Mouse (Mus musculus) lung, postnatal 0 days (tissue): Measurements from ENCODE around the gene Srgap2. TPM values are rescaled to one million over a fixed set of nuclear protein-coding genes. Genes with fewer than 3 reads are reported as not detected.

Source experiments
- ATAC-seq: fragments of 200-750 bp; cut with Nextera tagmentation; 2 replicates; pipeline ENCODE4 v1.8.0; 2017; ENCODE audit warnings: moderate library complexity
- DNase-seq: peaks from one replicate; pipeline ENCODE4 v3.0.0-alpha.2; 2016; ENCODE audit warnings: low spot score
- H3K27ac ChIP-seq: fragments of 300-500 bp; sonication (generic); 2 replicates; pipeline ENCODE4 v1.5.1; 2014; ENCODE audit warnings: antibody characterized with exemption, mild to moderate bottlenecking, low read length, mixed read lengths
- H3K27me3 ChIP-seq: fragments of 300-500 bp; sonication (generic); replicated peaks from 2 replicates; pipeline ENCODE4 v1.6.1; 2014; ENCODE audit warnings: low read length, mixed read lengths; ENCODE audit not compliant: insufficient read depth
- H3K36me3 ChIP-seq: fragments of 300-500 bp; sonication (generic); 2 replicates; pipeline ENCODE4 v1.6.1; 2014; ENCODE audit warnings: low read length, mixed read lengths; ENCODE audit not compliant: insufficient read depth
- H3K4me1 ChIP-seq: fragments of 300-500 bp; sonication (generic); 2 replicates; pipeline ENCODE4 v1.6.1; 2014; ENCODE audit warnings: antibody characterized with exemption, low read depth, low read length, mixed read lengths; ENCODE audit not compliant: insufficient read depth
- H3K4me2 ChIP-seq: fragments of 300-500 bp; sonication (generic); replicated peaks from 2 replicates; pipeline ENCODE4 v1.6.1; 2014; ENCODE audit warnings: low read depth, mild to moderate bottlenecking, low read length, moderate library complexity, mixed read lengths
- H3K4me3 ChIP-seq: fragments of 300-500 bp; sonication (generic); 2 replicates; pipeline ENCODE4 v1.5.1; 2014; ENCODE audit warnings: low read depth, low read length
- H3K9ac ChIP-seq: fragments of 300-500 bp; sonication (generic); replicated peaks from 2 replicates; pipeline ENCODE4 v1.6.1; 2014; ENCODE audit warnings: low read depth, mild to moderate bottlenecking
- H3K9me3 ChIP-seq: fragments of 300-500 bp; sonication (generic); 2 replicates; pipeline ENCODE4 v1.6.1; 2016; ENCODE audit warnings: low read length, mixed read lengths
- CTCF ChIP-seq: IDR thresholded peaks from 2 replicates; pipeline ENCODE4 v1.5.1; 2016; ENCODE audit warnings: antibody characterized with exemption, mild to moderate bottlenecking
- EP300 ChIP-seq: IDR thresholded peaks from 2 replicates; pipeline ENCODE4 v1.6.1; 2016; ENCODE audit warnings: antibody characterized with exemption, mild to moderate bottlenecking, control low read depth
- WGBS: fragments of 180-500 bp; shearing (Covaris S2); extraction: QIAGEN DNeasy Blood & Tissue Kit; methylation state at CpG from one replicate; pipeline ENCODE4 v1.1.7; 2014; 5-methylcytosine and 5-hydroxymethylcytosine counted together
- polyA plus RNA-seq: library from polyadenylated mRNA; unstranded; fragments of >200 nt; fragmentation: Nextera tagmentation; extraction: Ambion mirVana; gene quantifications from 2 replicates; pipeline ENCODE4 v1.2.1, GENCODE M21; 2015

The Srgap2 gene
- polyA plus RNA-seq, 1 experiment from 2014 or later = 9.5 TPM

DNA sequence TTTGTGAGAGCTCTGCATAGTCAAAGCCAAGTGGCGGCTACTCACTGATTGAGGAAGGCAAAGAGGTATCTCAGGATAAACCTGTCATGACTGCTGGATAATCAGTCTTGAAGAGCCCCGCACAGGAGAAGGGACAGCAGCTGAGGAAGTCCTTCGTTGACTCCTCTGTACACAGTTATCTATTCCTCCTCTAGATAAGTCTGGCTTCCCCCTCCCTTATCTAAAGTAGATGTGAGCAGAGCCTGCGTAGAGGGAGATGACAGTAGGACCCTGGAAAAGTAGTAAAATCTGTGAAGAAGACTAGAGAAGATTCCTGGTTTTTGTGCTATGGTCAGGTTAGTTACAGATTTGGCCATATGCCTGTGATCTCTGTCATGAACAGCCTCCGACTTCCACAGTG is 209.5 kb downstream of the Srgap2 start:
- H3K36me3 ChIP-seq = peaks cover 22% of the 10 kb centered on the region
- no peak overlapping the region for H3K4me3 ChIP-seq
- no peaks in the 10 kb centered on the region for H3K4me1 ChIP-seq
- no peaks in the 10 kb centered on the region for H3K9me3 ChIP-seq
- DNase-seq (no peak), ATAC-seq (no peak)
- H3K4me2 ChIP-seq = no peak overlapping the region
- 65% methylated on average over 5 of the region's 5 CpGs for WGBS
- TF ChIP-seq EP300 = no peak
- no peak for TF ChIP-seq CTCF
- no peak overlapping the region for H3K9ac ChIP-seq
- H3K27ac ChIP-seq = no peak overlapping the region
- no peaks in the 10 kb centered on the region for H3K27me3 ChIP-seq

DNA sequence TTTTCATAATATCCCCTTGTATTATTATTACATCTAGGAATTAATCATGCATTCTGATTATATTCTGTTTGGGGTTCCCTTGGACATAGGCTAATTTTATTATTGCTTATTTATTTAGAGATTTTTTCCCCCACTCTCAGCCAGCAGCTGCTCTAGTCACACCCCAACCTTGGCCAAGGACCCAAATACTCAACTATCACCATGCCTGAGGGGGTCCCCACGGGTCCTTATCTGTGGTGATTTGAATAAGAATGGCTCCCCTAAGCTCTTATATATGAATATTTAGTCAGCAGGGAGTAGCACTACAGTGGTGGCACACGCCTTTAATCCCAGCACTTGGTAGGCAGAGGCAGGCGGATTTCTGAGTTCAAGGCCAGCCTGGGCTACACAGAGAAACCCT is 215.9 kb downstream of the Srgap2 start:
- WGBS = 92% methylated on average over 3 of the region's 3 CpGs
- Histone ChIP-seq H3K9me3 (no peaks in the 10 kb centered on the region), H3K27me3 (no peaks in the 10 kb centered on the region), H3K4me3 (no peak overlapping the region), H3K4me1 (no peaks in the 10 kb centered on the region), H3K9ac (no peak overlapping the region), H3K4me2 (no peak overlapping the region), H3K36me3 (peaks cover 26% of the 10 kb centered on the region; the same call in 1 of the 2 replicates), H3K27ac (no peak overlapping the region)
- ATAC-seq (no peak), DNase-seq (no peak)
- TF ChIP-seq EP300 (no peak), CTCF (no peak)

DNA sequence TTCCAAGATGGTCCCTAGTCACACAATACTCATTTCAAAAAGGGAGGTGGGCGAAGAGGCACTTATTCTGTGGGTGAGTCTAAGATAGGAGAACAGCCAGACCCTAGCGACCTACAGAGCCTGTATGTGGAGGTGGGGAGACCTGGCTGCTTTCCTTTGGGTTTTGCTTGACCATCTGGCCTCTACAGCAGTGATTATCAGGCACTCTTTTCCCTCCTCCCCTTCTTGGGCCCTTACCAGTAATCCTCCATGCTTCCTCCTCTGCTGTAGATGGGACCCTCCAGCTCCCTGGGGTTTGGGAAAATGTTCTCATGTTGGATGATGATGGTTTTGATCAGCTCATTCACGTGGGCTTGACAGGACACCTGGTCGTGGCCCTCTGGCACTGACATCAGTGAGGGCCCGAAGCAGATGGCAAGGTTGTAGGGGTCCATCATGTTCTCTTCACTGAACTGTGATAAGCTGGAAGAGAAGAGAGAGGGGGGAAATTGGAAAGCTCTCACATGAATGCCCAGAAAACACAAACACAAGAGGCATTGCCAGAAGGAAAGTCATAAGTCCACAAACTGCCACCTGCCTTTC is 216.8 kb downstream of the Srgap2 start:
- Histone ChIP-seq H3K36me3 (peaks cover 20% of the 10 kb centered on the region; the same call in 1 of the 2 replicates), H3K4me1 (no peaks in the 10 kb centered on the region), H3K27me3 (no peaks in the 10 kb centered on the region), H3K4me3 (no peak overlapping the region), H3K4me2 (no peak overlapping the region), H3K9me3 (no peaks in the 10 kb centered on the region), H3K9ac (no peak overlapping the region), H3K27ac (no peak overlapping the region)
- ATAC-seq = no peak
- TF ChIP-seq EP300 = no peak
- TF ChIP-seq CTCF = no peak
- 89% methylated on average over 5 of the region's 5 CpGs for WGBS
- no peak for DNase-seq

DNA sequence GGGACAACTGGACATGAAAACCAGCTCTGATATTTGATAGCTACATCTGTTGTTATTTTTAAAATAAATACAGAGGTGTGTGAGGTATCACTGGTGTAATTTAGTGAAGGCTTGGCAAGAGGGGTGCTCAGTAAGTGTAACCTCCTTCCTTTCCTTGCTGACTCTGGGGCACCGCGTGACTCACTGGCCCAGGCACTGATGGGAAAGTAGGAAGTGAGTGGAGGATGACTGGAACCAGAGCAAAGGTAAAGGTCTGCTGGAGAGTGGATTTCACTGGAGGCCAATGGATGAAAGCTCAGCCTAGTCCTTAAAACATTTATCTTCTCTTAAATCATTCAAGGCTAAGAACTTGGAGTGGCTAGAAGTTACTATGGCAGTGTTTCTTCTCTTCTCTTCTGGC is 226.4 kb downstream of the Srgap2 start:
- ATAC-seq = no peak
- Histone ChIP-seq H3K27me3 (no peaks in the 10 kb centered on the region), H3K4me1 (no peaks in the 10 kb centered on the region), H3K27ac (no peak overlapping the region), H3K4me3 (no peak overlapping the region), H3K4me2 (no peak overlapping the region), H3K36me3 (no peaks in the 10 kb centered on the region), H3K9ac (no peak overlapping the region), H3K9me3 (no peaks in the 10 kb centered on the region)
- DNase-seq = no peak
- TF ChIP-seq CTCF (no peak), EP300 (no peak)
- 97% methylated on average over 2 of the region's 2 CpGs for WGBS

DNA sequence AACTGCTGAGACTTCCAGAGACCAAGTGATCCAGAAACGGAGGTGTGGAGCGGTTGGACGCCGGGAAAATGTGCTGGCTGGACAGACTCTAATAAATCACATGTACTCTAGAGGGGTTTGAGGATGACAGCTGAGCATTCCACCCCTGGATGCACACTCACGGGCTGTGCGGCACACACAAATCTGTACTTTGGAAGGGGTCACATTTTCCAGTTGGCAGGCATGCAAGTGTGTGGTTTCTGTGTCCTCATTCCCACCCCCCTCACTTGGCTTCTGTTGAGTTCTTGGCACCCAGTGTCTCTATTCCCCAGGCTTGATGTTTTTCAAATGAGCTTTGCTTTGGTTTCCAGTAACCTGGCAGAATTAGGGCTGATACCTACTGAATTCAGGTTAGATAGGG is 227.4 kb downstream of the Srgap2 start:
- no peak overlapping the region for H3K4me3 ChIP-seq
- H3K4me1 ChIP-seq = no peaks in the 10 kb centered on the region
- peaks cover 7% of the 10 kb centered on the region; the same call in 1 of the 2 replicates for H3K36me3 ChIP-seq
- H3K27ac ChIP-seq = no peak overlapping the region
- TF ChIP-seq CTCF (no peak), EP300 (no peak)
- 76% methylated on average over 6 of the region's 6 CpGs for WGBS
- no peaks in the 10 kb centered on the region for H3K27me3 ChIP-seq
- no peak overlapping the region for H3K9ac ChIP-seq
- DNase-seq (no peak), ATAC-seq (no peak)
- no peak overlapping the region for H3K4me2 ChIP-seq
- H3K9me3 ChIP-seq = no peaks in the 10 kb centered on the region

DNA sequence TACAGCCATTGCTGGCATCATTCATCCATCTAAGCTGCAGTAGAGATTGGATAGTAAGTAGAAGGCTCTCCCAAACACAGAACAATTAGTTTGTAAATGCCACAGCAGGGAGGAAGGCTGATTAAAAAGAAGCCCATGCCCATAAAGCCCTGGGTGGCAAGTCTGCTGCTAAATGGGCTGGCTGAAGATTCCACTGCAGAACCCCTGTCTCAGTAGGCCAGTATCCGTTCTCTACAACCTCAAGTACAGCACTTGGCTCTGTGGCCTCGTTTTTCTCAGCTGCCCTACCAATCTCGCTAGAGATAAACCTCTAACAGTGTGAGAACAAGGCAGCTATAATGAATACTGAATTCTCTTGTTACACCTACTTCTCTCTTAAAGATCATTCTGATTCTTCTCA is 227.9 kb downstream of the Srgap2 start:
- no peak overlapping the region for H3K4me3 ChIP-seq
- H3K9ac ChIP-seq = no peak overlapping the region
- no peaks in the 10 kb centered on the region for H3K27me3 ChIP-seq
- no peaks in the 10 kb centered on the region for H3K4me1 ChIP-seq
- no peaks in the 10 kb centered on the region for H3K9me3 ChIP-seq
- 75% methylated on average over 3 of the region's 3 CpGs for WGBS
- no peak for ATAC-seq
- H3K4me2 ChIP-seq = no peak overlapping the region
- no peak overlapping the region for H3K27ac ChIP-seq
- no peak for DNase-seq
- TF ChIP-seq CTCF (no peak), EP300 (no peak)
- H3K36me3 ChIP-seq = peaks cover 7% of the 10 kb centered on the region; the same call in 1 of the 2 replicates

DNA sequence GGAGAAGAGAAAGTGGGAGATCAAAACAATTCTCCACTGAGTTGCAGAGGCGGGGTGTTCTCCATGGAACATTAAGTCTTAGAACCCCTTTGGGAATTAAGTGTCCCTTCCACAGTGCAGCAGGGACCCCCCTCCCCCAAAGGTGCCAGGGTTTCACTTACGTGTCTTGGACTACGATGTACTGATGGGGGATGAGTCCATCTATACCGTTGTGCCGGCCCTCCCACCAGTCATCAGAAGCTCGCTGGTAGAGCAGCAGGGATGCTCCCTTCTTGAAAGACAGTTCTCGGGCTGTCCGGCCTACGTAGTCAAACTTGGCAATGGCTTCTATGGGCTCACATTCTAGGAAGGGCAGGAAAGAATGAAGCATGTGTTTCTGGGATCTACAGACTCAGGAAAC is 229.0 kb downstream of the Srgap2 start:
- Histone ChIP-seq H3K27ac (no peak overlapping the region), H3K4me2 (no peak overlapping the region), H3K9ac (no peak overlapping the region), H3K9me3 (no peaks in the 10 kb centered on the region), H3K4me1 (no peaks in the 10 kb centered on the region), H3K36me3 (peaks cover 7% of the 10 kb centered on the region; the same call in 1 of the 2 replicates), H3K4me3 (no peak overlapping the region), H3K27me3 (no peaks in the 10 kb centered on the region)
- no peak for DNase-seq
- TF ChIP-seq CTCF = no peak
- no peak for TF ChIP-seq EP300
- WGBS = 96% methylated on average over 9 of the region's 9 CpGs
- ATAC-seq = no peak
